Mouse (Mus musculus) thymus, adult 2 months (tissue): ENCODE measurements at regions not wholly inside any gene's neighbourhood (a gene's known extent, or its start where the extent isn't known, plus 50 kb on each side); places are given as distances from the start of the nearest gene placed in this dataset.

Experiments
- DNase-seq: peaks from one replicate; pipeline ENCODE4 v3.0.0; 2021
- H3K27ac ChIP-seq: fragments of 200-500 bp; 2 replicates; pipeline ENCODE4 v1.5.1; 2012; ENCODE audit warnings: low read length, control low read depth; ENCODE audit not compliant: control insufficient read depth, insufficient read depth
- H3K27me3 ChIP-seq: fragments of 200-500 bp; 2 replicates; pipeline ENCODE4 v1.6.1; 2012; ENCODE audit warnings: mild to moderate bottlenecking, low read length, moderate library complexity, mixed read lengths; ENCODE audit not compliant: control insufficient read depth, insufficient read depth
- H3K36me3 ChIP-seq: fragments of 200-500 bp; 2 replicates; pipeline ENCODE4 v1.6.1; 2012; ENCODE audit warnings: mild to moderate bottlenecking, low read length, moderate library complexity; ENCODE audit not compliant: control insufficient read depth, insufficient read depth
- H3K4me1 ChIP-seq: fragments of 200-500 bp; replicated peaks from 2 replicates; pipeline ENCODE4 v1.6.1; 2012; ENCODE audit warnings: low read length; ENCODE audit not compliant: control insufficient read depth, insufficient read depth
- H3K4me3 ChIP-seq: fragments of 200-500 bp; 2 replicates; pipeline ENCODE4 v1.5.1; 2012; ENCODE audit warnings: mild to moderate bottlenecking, low read length, control low read depth, moderate library complexity; ENCODE audit not compliant: control insufficient read depth, insufficient read depth
- CTCF ChIP-seq: fragments of 200-500 bp; IDR thresholded peaks from 2 replicates; pipeline ENCODE4 v1.5.1; 2012; ENCODE audit warnings: mild to moderate bottlenecking, control low read depth, low read length, moderate library complexity, borderline replicate concordance; ENCODE audit not compliant: control insufficient read depth, poor library complexity, insufficient read depth; ENCODE audit errors: extremely low read depth
- POLR2A ChIP-seq: fragments of 200-500 bp; IDR thresholded peaks from 2 replicates; pipeline ENCODE4 v1.6.1; 2012; ENCODE audit warnings: mild to moderate bottlenecking, low read length, control low read depth, moderate library complexity; ENCODE audit not compliant: control insufficient read depth, poor library complexity, insufficient read depth; ENCODE audit errors: extremely low read depth
- WGBS: fragments of 180-500 bp; shearing (Covaris S2); methylation state at CpG from one replicate; pipeline ENCODE4 v1.1.7; 2018; 5-methylcytosine and 5-hydroxymethylcytosine counted together

GRCm38 (mm10) chr8:36376579-36377350, 611.2 kb downstream of the Gm19410 start:
- DNase-seq, result no peak
- WGBS, result 82% methylated on average over 5 of the region's 5 CpGs
- H3K27me3 ChIP-seq, result no peaks in the 10 kb centered on the region
- H3K4me3 ChIP-seq, result no peak overlapping the region
- no peak overlapping the region for H3K27ac ChIP-seq
- no peaks in the 10 kb centered on the region for H3K36me3 ChIP-seq
- no peaks in the 10 kb centered on the region for H3K4me1 ChIP-seq
- TF ChIP-seq POLR2A (no peak), CTCF (no peak)

- no peaks in the 10 kb centered on the region for H3K4me1 ChIP-seq
- H3K27me3 ChIP-seq, result no peaks in the 10 kb centered on the region
- H3K4me3 ChIP-seq, result no peak overlapping the region
- H3K27ac ChIP-seq, result no peak overlapping the region
- TF ChIP-seq CTCF (no peak), POLR2A (no peak)
- no peak for DNase-seq
- H3K36me3 ChIP-seq, result no peaks in the 10 kb centered on the region
- 79% methylated on average over 9 of the region's 9 CpGs for WGBS
These were observed 598.9 kb upstream of the AI429214 start for GRCm38 (mm10) chr8:36394487-36394886.

GRCm38 (mm10) chr8:36396493-36396892, 596.9 kb upstream of the AI429214 start:
- Histone ChIP-seq H3K4me3 (no peak overlapping the region), H3K36me3 (no peaks in the 10 kb centered on the region), H3K27ac (no peak overlapping the region), H3K4me1 (no peaks in the 10 kb centered on the region), H3K27me3 (no peaks in the 10 kb centered on the region)
- no peak for TF ChIP-seq CTCF
- no peak for TF ChIP-seq POLR2A
- 91% methylated on average over 1 of the region's 1 CpGs for WGBS
- no peak for DNase-seq

GRCm38 (mm10) chr8:36406706-36407105, 586.7 kb upstream of the AI429214 start:
- no peak for DNase-seq
- TF ChIP-seq POLR2A, result no peak
- no peak for TF ChIP-seq CTCF
- H3K36me3 ChIP-seq, result no peaks in the 10 kb centered on the region
- H3K27ac ChIP-seq, result no peak overlapping the region
- 94% methylated on average over 2 of the region's 2 CpGs for WGBS
- no peaks in the 10 kb centered on the region for H3K4me1 ChIP-seq
- no peak overlapping the region for H3K4me3 ChIP-seq
- no peaks in the 10 kb centered on the region for H3K27me3 ChIP-seq
